Mouse (Mus musculus) cortical plate, adult 2 months (tissue): Measurements from ENCODE around the gene Zfp760.

Source experiments
- CTCF ChIP-seq: fragments of 200-500 bp; IDR thresholded peaks from 2 replicates; pipeline ENCODE4 v1.5.1; 2011; ENCODE audit warnings: mild to moderate bottlenecking, control low read depth, low read length; ENCODE audit not compliant: insufficient read depth; ENCODE audit errors: extremely low read depth
- POLR2A ChIP-seq: fragments of 200-500 bp; IDR thresholded peaks from 2 replicates; pipeline ENCODE4 v1.6.1; 2011; ENCODE audit warnings: mild to moderate bottlenecking, low read length, control low read depth; ENCODE audit not compliant: insufficient read depth; ENCODE audit errors: extremely low read depth

DNA sequence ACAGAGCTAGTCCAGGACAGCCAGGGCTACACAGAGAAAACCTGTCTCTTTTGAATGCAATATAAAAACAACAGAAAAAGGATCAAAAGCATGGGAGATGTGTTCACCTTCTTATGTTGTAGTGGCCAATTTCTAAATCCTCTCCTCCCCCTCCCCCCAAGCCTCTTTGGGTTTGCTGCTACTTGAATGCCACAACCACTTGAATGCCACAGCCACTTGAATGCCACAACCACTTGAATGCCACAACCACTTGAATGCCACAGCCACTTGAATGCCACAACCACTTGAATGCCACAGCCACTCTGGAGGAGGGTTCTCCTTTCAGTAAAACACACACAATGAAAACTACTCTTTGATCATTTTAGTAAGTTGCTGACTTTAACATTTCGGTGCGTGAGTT lies 45.2 kb downstream of the Zfp760 start:
- TF ChIP-seq CTCF (no peak), POLR2A (no peak)
